Mouse (Mus musculus): ENCODE data around the gene Nmnat1. TPM values are rescaled to one million over a fixed set of nuclear protein-coding genes. Genes with fewer than 3 reads are reported as not detected.

The Nmnat1 gene
- polyA plus RNA-seq, 2 experiments: 10.1 to 10.6 TPM

DNA sequence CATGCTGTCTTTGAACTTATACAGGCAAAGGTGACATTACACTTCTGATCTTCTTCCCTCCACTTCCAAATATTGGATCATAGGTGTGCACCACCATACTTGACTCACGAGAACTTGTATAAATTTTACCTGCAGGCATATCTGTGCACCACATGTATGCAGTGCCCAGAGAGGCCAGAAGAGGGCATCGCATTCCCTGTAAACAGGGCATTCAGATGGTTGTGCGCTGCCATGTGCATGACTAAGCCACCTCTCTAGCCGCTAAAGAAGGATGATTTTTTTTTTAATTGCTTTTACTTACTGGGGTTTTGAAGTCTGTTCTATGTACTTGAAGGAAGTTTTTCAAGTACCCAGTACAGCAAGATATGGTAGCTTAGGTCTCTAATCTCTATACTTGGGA lies 31.3 kb downstream of the Nmnat1 start:
- Histone ChIP-seq H3K4me3 (replicated peaks; ENCODE audit: low read length) (no peak overlapping the region), H3K27ac (replicated peaks; ENCODE audit: low read depth, low read length) (no peak overlapping the region), H3K9ac (ENCODE audit: low read depth, low read length, severe bottlenecking) (no peak overlapping the region), H3K4me2 (replicated peaks; ENCODE audit: low read depth, low read length, severe bottlenecking) (no peak overlapping the region), H3K27me3 (ENCODE audit: control insufficient read depth, insufficient read depth, low read length) (no peaks in the 10 kb centered on the region), H3K9me3 (ENCODE audit: control insufficient read depth, low read length) (no peaks in the 10 kb centered on the region), H3K36me3 (ENCODE audit: control insufficient read depth, insufficient read depth, low read length) (no peaks in the 10 kb centered on the region), H3K4me1 (ENCODE audit: control insufficient read depth, insufficient read depth, low read length) (no peaks in the 10 kb centered on the region)
- TF ChIP-seq POLR2A (IDR thresholded peaks at IDR 0.05; ENCODE audit: borderline replicate concordance, extremely low read depth, insufficient read depth, insufficient read length): no peak
- WGBS: 85% methylated on average over 4 of the region's 4 CpGs
- DNase-seq (ENCODE audit: low spot score) (no peak), ATAC-seq (ENCODE audit: low FRiP score, low read depth) (no peak)

- WGBS: 87% methylated on average over 3 of the region's 3 CpGs
- Histone ChIP-seq H3K27me3 (ENCODE audit: control insufficient read depth, insufficient read depth, low read length) (no peaks in the 10 kb centered on the region), H3K9me3 (ENCODE audit: control insufficient read depth, low read length) (no peaks in the 10 kb centered on the region), H3K9ac (ENCODE audit: low read depth, low read length, severe bottlenecking) (no peak overlapping the region), H3K27ac (replicated peaks; ENCODE audit: low read depth, low read length) (no peak overlapping the region), H3K4me3 (replicated peaks; ENCODE audit: low read length) (no peak overlapping the region), H3K36me3 (ENCODE audit: control insufficient read depth, insufficient read depth, low read length) (no peaks in the 10 kb centered on the region), H3K4me2 (replicated peaks; ENCODE audit: low read depth, low read length, severe bottlenecking) (no peak overlapping the region), H3K4me1 (ENCODE audit: control insufficient read depth, insufficient read depth, low read length) (0 out of 2 replicates have a peak, but pooled peaks cover under 1% of the 10 kb centered on the region)
- TF ChIP-seq POLR2A (IDR thresholded peaks at IDR 0.05; ENCODE audit: borderline replicate concordance, extremely low read depth, insufficient read depth, insufficient read length): no peak
- no peak for ATAC-seq (ENCODE audit: low FRiP score, low read depth)
- no peak for DNase-seq (ENCODE audit: low spot score)
These were observed 34.4 kb downstream of the Nmnat1 start for GRCm38 (mm10) chr4:149450636-149451035.

DNA sequence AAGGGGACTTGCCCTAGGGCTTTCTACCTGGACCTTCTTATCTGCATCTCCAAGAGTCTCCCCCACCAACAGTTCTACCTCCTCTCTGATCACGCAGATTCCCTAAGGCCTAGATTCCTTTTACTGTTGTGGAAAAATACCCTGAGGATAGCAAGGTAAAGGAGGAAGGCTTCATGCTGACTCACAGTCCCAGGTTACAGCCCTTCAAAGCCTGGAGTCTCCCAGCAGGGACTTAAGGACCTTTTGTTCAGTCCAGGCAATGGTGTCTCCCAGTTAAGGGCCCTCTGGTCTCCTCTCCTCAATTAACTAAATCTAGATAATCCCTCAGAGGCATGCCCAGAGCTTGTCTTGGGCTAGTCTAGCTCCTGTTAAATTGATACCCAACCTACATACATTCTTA lies 38.7 kb downstream of the Nmnat1 start:
- WGBS: 50% methylated on average over 1 of the region's 1 CpGs
- Histone ChIP-seq H3K4me2 (replicated peaks; ENCODE audit: low read depth, low read length, severe bottlenecking) (peak overlapping the region; percentile 58; the same call in 1 of the 2 replicates), H3K4me1 (ENCODE audit: control insufficient read depth, insufficient read depth, low read length) (peaks cover 13% of the 10 kb centered on the region), H3K9me3 (ENCODE audit: control insufficient read depth, low read length) (no peaks in the 10 kb centered on the region), H3K4me3 (replicated peaks; ENCODE audit: low read length) (no peak overlapping the region), H3K36me3 (ENCODE audit: control insufficient read depth, insufficient read depth, low read length) (no peaks in the 10 kb centered on the region), H3K27ac (replicated peaks; ENCODE audit: low read depth, low read length) (peak overlapping the region; percentile 92; the same call in 1 of the 2 replicates), H3K9ac (ENCODE audit: low read depth, low read length, severe bottlenecking) (no peak overlapping the region), H3K27me3 (ENCODE audit: control insufficient read depth, insufficient read depth, low read length) (no peaks in the 10 kb centered on the region)
- no peak for DNase-seq (ENCODE audit: low spot score)
- TF ChIP-seq POLR2A (IDR thresholded peaks at IDR 0.05; ENCODE audit: borderline replicate concordance, extremely low read depth, insufficient read depth, insufficient read length): no peak
- ATAC-seq (ENCODE audit: low FRiP score, low read depth): no peak

GRCm38 (mm10) chr4:149445868-149446267 lies 39.1 kb downstream of the Nmnat1 start:
- Histone ChIP-seq H3K9ac (ENCODE audit: low read depth, low read length, severe bottlenecking) (0 out of 2 replicates have a peak overlapping the region, but pooled peaks have one; percentile 65), H3K27ac (replicated peaks; ENCODE audit: low read depth, low read length) (peak overlapping the region; percentile 92), H3K4me3 (replicated peaks; ENCODE audit: low read length) (peak overlapping the region; percentile 33; the same call in 1 of the 2 replicates), H3K27me3 (ENCODE audit: control insufficient read depth, insufficient read depth, low read length) (no peaks in the 10 kb centered on the region), H3K4me1 (ENCODE audit: control insufficient read depth, insufficient read depth, low read length) (peaks cover 13% of the 10 kb centered on the region), H3K9me3 (ENCODE audit: control insufficient read depth, low read length) (no peaks in the 10 kb centered on the region), H3K36me3 (ENCODE audit: control insufficient read depth, insufficient read depth, low read length) (no peaks in the 10 kb centered on the region), H3K4me2 (replicated peaks; ENCODE audit: low read depth, low read length, severe bottlenecking) (peak overlapping the region; percentile 58)
- TF ChIP-seq POLR2A (IDR thresholded peaks at IDR 0.05; ENCODE audit: borderline replicate concordance, extremely low read depth, insufficient read depth, insufficient read length): no peak
- DNase-seq (ENCODE audit: low spot score) (peak; percentile 86), ATAC-seq (ENCODE audit: low FRiP score, low read depth) (peak; percentile 47)
- WGBS: 5% methylated on average over 11 of the region's 11 CpGs

DNA sequence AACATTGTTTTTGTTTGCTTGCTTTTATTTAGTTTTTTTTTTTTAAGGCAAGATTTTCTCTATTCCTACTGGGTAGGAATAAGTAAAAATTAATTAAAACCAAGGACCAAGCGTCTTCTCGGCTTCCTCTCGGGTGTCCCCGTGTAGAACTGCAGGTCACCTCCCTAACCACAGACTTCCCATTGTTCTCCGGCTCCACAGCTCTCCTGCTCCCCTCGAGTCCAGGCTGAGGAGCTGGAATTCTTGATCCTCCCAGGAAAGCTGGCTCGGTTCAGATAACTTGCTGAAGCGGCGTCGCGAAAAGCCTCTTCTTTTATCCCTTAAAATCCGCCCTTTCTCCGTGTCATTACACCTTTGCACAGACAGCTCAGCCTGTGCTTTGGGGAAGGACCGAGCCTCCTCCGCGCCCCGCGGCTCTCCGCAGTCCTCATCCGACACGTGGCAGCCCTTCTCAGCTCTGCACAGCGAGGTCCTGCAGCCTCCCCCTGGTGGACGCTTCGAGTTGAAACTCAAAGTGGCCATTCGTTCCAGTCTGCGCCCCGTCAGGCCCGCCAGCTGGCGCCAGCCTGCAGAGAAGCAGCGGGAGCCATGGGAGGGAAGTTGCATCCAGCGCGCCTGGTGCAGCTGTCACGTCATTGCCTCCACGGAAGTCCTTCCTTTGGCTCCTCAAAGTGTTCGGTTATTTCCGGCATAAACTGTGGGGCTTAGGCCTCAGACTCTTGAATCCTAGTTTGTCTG lies 39.9 kb downstream of the Nmnat1 start:
- Histone ChIP-seq H3K4me3 (replicated peaks; ENCODE audit: low read length) (peak overlapping the region; percentile 33), H3K4me2 (replicated peaks; ENCODE audit: low read depth, low read length, severe bottlenecking) (peak overlapping the region; percentile 58), H3K9ac (ENCODE audit: low read depth, low read length, severe bottlenecking) (peak overlapping the region; percentile 65), H3K9me3 (ENCODE audit: control insufficient read depth, low read length) (no peaks in the 10 kb centered on the region), H3K4me1 (ENCODE audit: control insufficient read depth, insufficient read depth, low read length) (peaks cover 17% of the 10 kb centered on the region), H3K27me3 (ENCODE audit: control insufficient read depth, insufficient read depth, low read length) (no peaks in the 10 kb centered on the region), H3K27ac (replicated peaks; ENCODE audit: low read depth, low read length) (peak overlapping the region; percentile 92), H3K36me3 (ENCODE audit: control insufficient read depth, insufficient read depth, low read length) (no peaks in the 10 kb centered on the region)
- peak; percentile 98 for TF ChIP-seq POLR2A (IDR thresholded peaks at IDR 0.05; ENCODE audit: borderline replicate concordance, extremely low read depth, insufficient read depth, insufficient read length)
- WGBS: under 1% methylated on average over 35 of the region's 36 CpGs
- peak; percentile 96 for DNase-seq (ENCODE audit: low spot score)
- peak; percentile 96 for ATAC-seq (ENCODE audit: low FRiP score, low read depth)

Measured in limb, embryonic 14.5 days (tissue).